Mouse (Mus musculus) intestine, embryonic 16.5 days (tissue): ENCODE measurements around the gene Pdhb. TPM values are rescaled to one million over a fixed set of nuclear protein-coding genes. Genes with fewer than 3 reads are reported as not detected.

Source experiments
- ATAC-seq: fragments of 200-750 bp; cut with Nextera tagmentation; 2 replicates; pipeline ENCODE4 v1.8.0; 2017; ENCODE audit warnings: moderate TSS enrichment, moderate library complexity
- H3K27ac ChIP-seq: fragments of 300-500 bp; sonication (generic); 2 replicates; pipeline ENCODE4 v1.5.1; 2014; ENCODE audit warnings: mild to moderate bottlenecking, low read length
- H3K27me3 ChIP-seq: fragments of 300-500 bp; sonication (generic); replicated peaks from 2 replicates; pipeline ENCODE4 v1.6.1; 2014; ENCODE audit warnings: low read length, control low read depth, mixed read lengths; ENCODE audit not compliant: control insufficient read depth, insufficient read depth
- H3K36me3 ChIP-seq: fragments of 300-500 bp; sonication (generic); 2 replicates; pipeline ENCODE4 v1.6.1; 2014; ENCODE audit warnings: low read length, control low read depth; ENCODE audit not compliant: control insufficient read depth, insufficient read depth
- H3K4me1 ChIP-seq: fragments of 300-500 bp; sonication (generic); 2 replicates; pipeline ENCODE4 v1.6.1; 2014; ENCODE audit warnings: low read length, control low read depth, mixed read lengths; ENCODE audit not compliant: control insufficient read depth, insufficient read depth
- H3K4me2 ChIP-seq: fragments of 300-500 bp; sonication (generic); 2 replicates; pipeline ENCODE4 v1.6.1; 2014; ENCODE audit warnings: low read depth, low read length, control low read depth
- H3K4me3 ChIP-seq: fragments of 300-500 bp; sonication (generic); 2 replicates; pipeline ENCODE4 v1.5.1; 2014; ENCODE audit warnings: mild to moderate bottlenecking, low read length
- H3K9ac ChIP-seq: fragments of 300-500 bp; sonication (generic); 2 replicates; pipeline ENCODE4 v1.6.1; 2014; ENCODE audit warnings: low read depth, low read length
- H3K9me3 ChIP-seq: fragments of 300-500 bp; sonication (generic); 2 replicates; pipeline ENCODE4 v1.6.1; 2016; ENCODE audit warnings: low read length, control low read depth; ENCODE audit not compliant: control insufficient read depth
- WGBS: fragments of 180-500 bp; shearing (Covaris S2); extraction: QIAGEN DNeasy Blood & Tissue Kit; methylation state at CpG from one replicate; pipeline ENCODE4 v1.1.7; 2014; 5-methylcytosine and 5-hydroxymethylcytosine counted together
- polyA plus RNA-seq: library from polyadenylated mRNA; unstranded; fragments of >200 nt; fragmentation: Nextera tagmentation; extraction: Ambion mirVana; gene quantifications from 2 replicates; pipeline ENCODE4 v1.2.1, GENCODE M21; 2015

Gene Pdhb
- polyA plus RNA-seq, 1 experiment from 2014 or later = 215 TPM

DNA sequence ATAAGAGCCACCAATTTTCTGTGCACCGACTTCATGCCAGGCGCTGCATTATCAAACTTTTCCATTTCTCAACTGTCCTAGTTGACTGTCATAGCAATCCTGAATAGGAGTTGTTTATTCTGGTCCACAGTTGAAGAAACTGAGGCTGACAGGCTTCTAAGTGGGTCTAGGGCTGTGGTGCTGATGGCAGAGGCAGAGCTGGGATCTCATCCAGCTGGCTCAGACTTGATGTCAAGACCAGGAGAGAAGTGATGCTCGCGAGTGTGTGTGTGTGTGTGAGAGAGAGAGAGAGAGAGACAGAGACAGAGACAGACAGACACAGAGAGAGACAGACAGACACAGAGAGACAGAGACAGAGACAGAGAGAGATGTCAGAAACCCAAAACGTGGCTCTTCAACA is 27.9 kb upstream of the Pdhb start:
- no peak for ATAC-seq
- Histone ChIP-seq H3K9me3 (no peaks in the 10 kb centered on the region), H3K9ac (no peak overlapping the region), H3K4me1 (no peaks in the 10 kb centered on the region), H3K4me3 (no peak overlapping the region), H3K36me3 (no peaks in the 10 kb centered on the region), H3K27me3 (no peaks in the 10 kb centered on the region), H3K4me2 (no peak overlapping the region), H3K27ac (no peak overlapping the region)
- 75% methylated on average over 5 of the region's 5 CpGs for WGBS

DNA sequence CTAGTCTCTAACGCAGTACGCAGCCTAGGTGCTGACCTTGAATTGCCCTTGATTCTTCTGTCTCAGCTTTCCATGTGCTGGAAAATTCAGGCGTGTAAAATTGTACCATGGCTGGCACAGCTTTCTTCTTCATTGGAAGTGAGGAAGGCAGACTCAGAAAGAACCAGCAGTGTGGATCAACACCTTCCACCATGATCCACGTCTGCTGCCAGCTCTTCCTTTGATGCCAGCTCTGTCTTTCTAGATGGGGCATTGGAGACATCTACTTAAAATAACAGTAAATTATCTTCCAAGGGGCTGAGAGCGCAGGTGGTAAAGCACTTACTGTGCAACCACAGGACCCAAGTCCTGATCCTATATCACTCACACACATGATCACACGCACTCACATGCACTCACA is 19.9 kb upstream of the Pdhb start:
- Histone ChIP-seq H3K36me3 (no peaks in the 10 kb centered on the region), H3K27ac (no peak overlapping the region), H3K4me3 (no peak overlapping the region), H3K9me3 (no peaks in the 10 kb centered on the region), H3K4me2 (no peak overlapping the region), H3K27me3 (no peaks in the 10 kb centered on the region), H3K9ac (no peak overlapping the region), H3K4me1 (no peaks in the 10 kb centered on the region)
- WGBS = 86% methylated on average over 6 of the region's 6 CpGs
- ATAC-seq = no peak

DNA sequence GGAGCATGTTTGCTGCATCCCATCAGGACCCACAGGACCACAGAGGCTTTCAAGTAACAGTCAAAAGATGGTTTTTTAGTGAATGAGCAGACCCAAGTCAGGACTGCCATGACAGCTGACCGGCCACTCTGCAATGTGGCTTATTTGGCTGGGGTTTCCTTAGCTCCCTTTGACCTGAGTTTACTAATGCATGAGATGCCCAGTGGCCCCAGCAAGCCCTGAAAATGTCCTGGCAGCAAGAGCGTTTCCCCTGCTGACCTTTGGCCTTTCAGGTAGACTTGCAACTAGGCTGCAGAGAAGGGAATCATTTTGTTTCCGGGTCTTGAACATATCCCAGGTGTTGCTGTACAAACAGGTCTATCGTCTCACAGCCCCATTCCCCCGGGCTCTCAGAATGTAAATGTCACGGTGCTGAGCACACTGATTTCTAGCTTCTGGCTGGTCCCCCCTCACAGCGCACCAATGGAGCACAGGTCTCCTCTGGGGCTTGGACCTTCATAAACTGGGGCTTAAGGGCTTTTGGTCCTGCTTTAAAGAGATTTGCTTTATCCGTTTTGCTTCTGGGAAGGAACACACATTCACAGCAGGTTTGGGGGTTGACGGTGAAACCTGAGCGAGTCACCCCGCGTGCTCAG is 18.6 kb upstream of the Pdhb start:
- Histone ChIP-seq H3K9ac (no peak overlapping the region), H3K27me3 (no peaks in the 10 kb centered on the region), H3K4me2 (no peak overlapping the region), H3K9me3 (no peaks in the 10 kb centered on the region), H3K36me3 (no peaks in the 10 kb centered on the region), H3K27ac (no peak overlapping the region), H3K4me3 (no peak overlapping the region), H3K4me1 (no peaks in the 10 kb centered on the region)
- WGBS = 62% methylated on average over 12 of the region's 12 CpGs
- peak; percentile 23; the same call in 1 of the 2 replicates for ATAC-seq

DNA sequence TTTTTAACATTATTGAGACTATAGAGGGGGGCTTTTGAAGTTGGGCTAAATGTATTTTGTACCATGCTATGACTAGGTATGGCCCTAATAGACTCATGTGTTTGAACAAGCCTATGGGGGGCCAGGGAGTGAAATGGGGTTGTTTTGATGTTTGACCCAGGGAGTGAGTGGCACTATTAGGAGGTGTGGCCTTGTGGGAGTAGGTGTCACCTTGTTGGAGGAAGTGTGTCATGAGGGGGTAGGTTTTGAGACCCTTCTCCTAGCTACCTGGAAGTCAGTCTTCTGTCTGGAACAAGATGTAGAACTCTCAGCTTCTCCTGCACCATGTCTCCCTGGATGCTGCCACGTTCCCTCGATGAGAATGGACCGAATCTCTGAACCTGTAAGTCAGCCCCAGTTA is 17.7 kb upstream of the Pdhb start:
- WGBS = 94% methylated on average over 3 of the region's 3 CpGs
- Histone ChIP-seq H3K9ac (no peak overlapping the region), H3K27me3 (no peaks in the 10 kb centered on the region), H3K4me1 (no peaks in the 10 kb centered on the region), H3K36me3 (no peaks in the 10 kb centered on the region), H3K27ac (no peak overlapping the region), H3K9me3 (no peaks in the 10 kb centered on the region), H3K4me3 (no peak overlapping the region), H3K4me2 (no peak overlapping the region)
- no peak for ATAC-seq

DNA sequence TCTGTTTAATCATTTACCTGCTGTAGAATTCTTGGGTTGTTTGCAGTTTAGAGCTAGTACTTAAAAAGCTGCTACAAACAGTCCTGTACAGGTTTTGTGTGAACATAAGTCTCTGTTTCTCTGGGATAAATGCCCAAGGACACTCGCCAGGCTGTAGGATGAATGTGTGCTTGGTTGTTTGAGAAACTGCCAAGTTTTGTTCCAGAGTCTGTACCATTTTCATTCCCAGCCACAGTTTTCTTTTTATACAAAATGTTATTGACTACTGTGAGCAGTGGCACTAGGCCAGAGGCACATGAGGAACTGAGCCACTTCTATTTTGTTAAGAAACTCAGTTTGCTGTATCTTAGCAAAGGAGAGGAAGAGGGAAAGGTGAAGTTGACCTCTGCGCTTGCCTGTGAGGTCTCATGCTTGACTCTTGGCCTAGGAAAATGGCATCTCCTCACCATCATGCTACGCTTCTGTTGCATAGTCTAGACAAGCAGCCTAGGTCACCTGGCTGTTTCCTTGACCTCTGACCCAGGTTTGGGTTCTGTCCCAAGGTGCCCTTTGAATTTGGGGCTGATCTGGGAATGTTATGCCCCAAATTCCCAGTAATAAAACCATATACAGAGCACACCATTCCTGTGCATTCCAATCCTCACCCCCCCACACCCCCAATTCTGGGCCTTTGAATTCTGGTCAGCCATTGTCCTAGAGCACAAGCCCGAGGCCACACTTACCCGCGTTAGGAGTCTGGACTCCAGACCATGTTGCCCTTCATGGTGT is 13.6 kb upstream of the Pdhb start:
- Histone ChIP-seq H3K27me3 (no peaks in the 10 kb centered on the region), H3K9ac (no peak overlapping the region), H3K4me2 (no peak overlapping the region), H3K9me3 (no peaks in the 10 kb centered on the region), H3K27ac (no peak overlapping the region), H3K36me3 (no peaks in the 10 kb centered on the region), H3K4me1 (no peaks in the 10 kb centered on the region), H3K4me3 (no peak overlapping the region)
- 89% methylated on average over 6 of the region's 6 CpGs for WGBS
- no peak for ATAC-seq

DNA sequence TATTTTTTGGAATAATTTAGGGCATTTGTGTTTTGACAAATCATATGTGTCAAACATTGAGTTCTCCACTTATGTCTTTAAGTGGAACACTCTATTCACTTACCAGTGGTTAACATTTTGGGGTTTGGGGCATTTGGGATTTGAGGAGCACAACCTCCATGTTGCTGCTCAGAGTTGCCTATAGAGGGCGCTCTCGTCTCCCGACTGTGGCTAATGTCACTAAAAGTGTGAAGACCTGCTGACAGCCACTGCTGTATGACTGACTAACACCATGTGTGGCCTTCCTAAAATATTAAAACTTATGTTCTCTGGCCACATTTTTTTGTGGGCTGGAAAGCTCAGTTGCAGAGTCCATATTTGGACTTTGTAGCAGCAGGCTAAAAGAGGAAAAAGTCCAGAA is 10.5 kb upstream of the Pdhb start:
- Histone ChIP-seq H3K9ac (no peak overlapping the region), H3K36me3 (no peaks in the 10 kb centered on the region), H3K27ac (no peak overlapping the region), H3K9me3 (no peaks in the 10 kb centered on the region), H3K4me2 (no peak overlapping the region), H3K27me3 (no peaks in the 10 kb centered on the region), H3K4me3 (no peak overlapping the region), H3K4me1 (no peaks in the 10 kb centered on the region)
- WGBS = 66% methylated on average over 3 of the region's 3 CpGs
- no peak for ATAC-seq

DNA sequence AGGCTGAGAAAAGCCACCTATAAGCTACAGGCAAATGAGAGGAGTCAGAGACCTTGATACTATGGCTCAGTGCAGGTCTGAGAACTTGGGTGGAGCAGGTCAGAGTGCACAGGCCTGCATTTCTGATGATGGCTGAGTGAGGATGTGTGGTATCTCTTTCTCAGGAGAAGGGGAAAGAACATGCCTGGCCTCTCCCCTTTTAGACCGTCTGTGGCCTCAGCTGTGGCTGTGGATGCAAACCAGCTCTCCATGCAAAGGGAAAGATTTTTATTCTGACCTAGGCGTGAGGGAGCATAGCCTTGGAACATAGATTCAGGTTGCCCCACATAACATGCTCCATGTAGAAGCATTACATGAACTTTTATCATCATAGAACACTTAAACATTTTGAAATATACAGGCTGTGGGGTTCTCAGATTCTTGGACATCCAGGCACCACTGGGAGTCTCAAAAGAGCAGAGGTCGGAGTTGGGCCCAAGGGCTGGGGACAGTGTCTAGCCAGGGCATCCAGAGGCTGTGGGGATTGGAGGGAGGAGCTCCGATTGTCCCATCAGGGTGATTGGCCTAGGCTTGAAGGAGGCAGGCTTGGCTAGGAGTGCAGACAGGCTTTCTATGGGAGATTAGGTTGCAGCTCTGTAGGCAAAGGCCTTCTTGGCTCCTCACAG is 7.7 kb upstream of the Pdhb start:
- WGBS = 67% methylated on average over 4 of the region's 4 CpGs
- H3K4me3 ChIP-seq = no peak overlapping the region

DNA sequence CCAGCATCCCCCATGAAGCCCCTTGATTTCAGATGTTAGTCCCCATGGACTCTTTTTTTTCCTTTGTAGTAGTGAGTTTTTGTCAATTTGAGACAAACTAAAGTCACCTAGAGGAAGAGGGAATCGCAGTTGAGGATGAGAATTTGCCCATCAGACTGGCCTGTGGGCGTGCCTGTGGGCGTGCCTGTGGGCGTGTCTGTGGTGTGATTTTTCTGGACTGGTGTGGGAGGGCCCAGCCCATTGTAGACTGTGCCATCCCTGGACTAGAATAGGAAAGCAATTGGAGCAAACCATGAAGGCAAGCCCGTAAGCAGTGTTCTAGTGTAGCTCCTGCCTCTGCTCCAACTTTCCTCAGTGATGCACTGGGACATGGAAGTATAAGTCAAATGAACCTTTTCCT is 3.4 kb upstream of the Pdhb start:
- ATAC-seq = no peak
- H3K27ac ChIP-seq = no peak overlapping the region
- H3K27me3 ChIP-seq = no peaks in the 10 kb centered on the region
- WGBS = 47% methylated on average over 5 of the region's 5 CpGs
- no peaks in the 10 kb centered on the region for H3K36me3 ChIP-seq
- peaks cover 6% of the 10 kb centered on the region for H3K4me1 ChIP-seq
- H3K4me3 ChIP-seq = no peak overlapping the region
- no peaks in the 10 kb centered on the region for H3K9me3 ChIP-seq
- no peak overlapping the region for H3K9ac ChIP-seq
- H3K4me2 ChIP-seq = no peak overlapping the region

More for the DNA sequence above, 7.7 kb upstream of the Pdhb start:
- Histone ChIP-seq H3K36me3 (no peaks in the 10 kb centered on the region), H3K27me3 (no peaks in the 10 kb centered on the region), H3K9me3 (no peaks in the 10 kb centered on the region), H3K27ac (no peak overlapping the region), H3K4me2 (no peak overlapping the region), H3K4me1 (no peaks in the 10 kb centered on the region), H3K9ac (no peak overlapping the region)
- no peak for ATAC-seq

DNA sequence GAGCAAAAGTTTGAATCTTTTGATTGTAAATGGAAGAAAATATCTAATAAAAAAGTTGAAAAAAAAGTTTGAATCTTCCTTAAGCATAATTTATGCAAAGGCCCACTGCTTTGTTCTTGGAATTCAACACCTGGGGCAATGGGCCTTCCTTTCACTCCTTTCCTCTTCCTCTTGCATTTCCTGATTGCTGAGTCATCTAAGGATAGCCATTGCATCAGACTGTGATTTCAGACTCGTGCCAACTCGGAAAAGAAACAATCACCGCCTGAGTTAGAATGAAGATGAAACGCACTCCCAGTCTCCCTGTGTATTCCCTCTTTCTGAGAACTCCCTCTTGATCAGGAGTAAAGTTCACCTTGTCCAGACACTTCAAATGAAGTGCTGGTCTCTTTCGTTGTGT is 1.8 kb upstream of the Pdhb start:
- no peak for ATAC-seq
- Histone ChIP-seq H3K4me3 (no peak overlapping the region), H3K4me2 (no peak overlapping the region), H3K27me3 (no peaks in the 10 kb centered on the region), H3K9me3 (no peaks in the 10 kb centered on the region), H3K36me3 (no peaks in the 10 kb centered on the region), H3K9ac (no peak overlapping the region), H3K27ac (no peak overlapping the region), H3K4me1 (peaks cover 6% of the 10 kb centered on the region)
- 78% methylated on average over 5 of the region's 5 CpGs for WGBS
